Mouse (Mus musculus) liver, postnatal 0 days (tissue): ENCODE results near the gene Bcl7b.

Source experiments
- CTCF ChIP-seq: sonication (generic); IDR thresholded peaks from 2 replicates; pipeline ENCODE4 v1.5.1; 2016; ENCODE audit warnings: antibody characterized with exemption, low read depth
- EP300 ChIP-seq: IDR thresholded peaks from 2 replicates; pipeline ENCODE4 v1.6.1; 2016; ENCODE audit warnings: antibody characterized with exemption, low read depth, mild to moderate bottlenecking

- TF ChIP-seq CTCF: no peak
- no peak for TF ChIP-seq EP300
Measured at GRCm38 (mm10) chr5:135144469-135144868, 23.6 kb upstream of the Bcl7b start.
